8 mouse cellular contexts compared by ENCODE assay signal in genomic region chr9:64178610-64178973, GRCm38 (mm10). TPM values are rescaled to one million over a fixed set of nuclear protein-coding genes. Genes with fewer than 3 reads are reported as not detected.
DNase-seq lines count a peak whose midpoint lies in the region; ATAC-seq and TF ChIP-seq lines count a peak whose summit lies in the region.

No protein-coding gene starts in this region.

- peak overlapping the region; percentile 87 for H3K27ac ChIP-seq in lung, embryonic 14.5 days (ENCODE audit: low read depth)
- H3K27ac ChIP-seq in midbrain, embryonic 12.5 days (replicated peaks), result peak overlapping the region; percentile 73

- peak; percentile 74 for DNase-seq in lung, embryonic 14.5 days
- DNase-seq in lung, postnatal 25 days (ENCODE audit: low spot score), result no peak
- peak; percentile 78 for DNase-seq in embryo, embryonic 10.5 days (ENCODE audit: low spot score)
- peak; percentile 10 for DNase-seq in hindlimb bud, embryonic 11.5 days (ENCODE audit: extremely low spot score, low read depth, low spot score)
- no peak for DNase-seq in layer of hippocampus, postnatal 14 days (ENCODE audit: low spot score in 2 of 2)
- DNase-seq in layer of hippocampus, postnatal 25 days (ENCODE audit: extremely low spot score in 1 of 2, low spot score in 1 of 2), result no peak
- DNase-seq in spleen, postnatal 10 days (ENCODE audit: low spot score in 2 of 2), result no peak

- peak overlapping the region; percentile 61 for H3K4me3 ChIP-seq in lung, embryonic 14.5 days (ENCODE audit: low read depth, low read length)
- peak overlapping the region; percentile 73 for H3K4me3 ChIP-seq in midbrain, embryonic 12.5 days

- 44% methylated on average over 3 of the region's 3 CpGs for WGBS in lung, embryonic 14.5 days
- WGBS in midbrain, embryonic 12.5 days, result 38% methylated on average over 3 of the region's 3 CpGs

- H3K9ac ChIP-seq in lung, embryonic 14.5 days, result peak overlapping the region; percentile 65
- no peak overlapping the region for H3K9ac ChIP-seq in midbrain, embryonic 12.5 days (replicated peaks)

- H3K36me3 ChIP-seq in lung, embryonic 14.5 days (ENCODE audit: insufficient read depth), result peaks cover 82% of the 10 kb centered on the region
- H3K36me3 ChIP-seq in midbrain, embryonic 12.5 days, result peaks cover 69% of the 10 kb centered on the region

- peak; percentile 58 for TF ChIP-seq CTCF in lung, embryonic 14.5 days (IDR thresholded peaks at IDR 0.05; ENCODE audit: low read depth)

- peak; percentile 76 for ATAC-seq in lung, embryonic 14.5 days (ENCODE audit: insufficient read depth)
- ATAC-seq in midbrain, embryonic 12.5 days (ENCODE audit: low FRiP score, low read depth), result peak; percentile 72

- H3K9me3 ChIP-seq in lung, embryonic 14.5 days (ENCODE audit: low read depth, low read length), result no peaks in the 10 kb centered on the region
- H3K9me3 ChIP-seq in midbrain, embryonic 12.5 days, result no peaks in the 10 kb centered on the region

- peak overlapping the region; percentile 65 for H3K4me2 ChIP-seq in lung, embryonic 14.5 days
- H3K4me2 ChIP-seq in midbrain, embryonic 12.5 days (replicated peaks), result peak overlapping the region; percentile 65

- H3K27me3 ChIP-seq in lung, embryonic 14.5 days (ENCODE audit: insufficient read depth, low read length), result no peaks in the 10 kb centered on the region
- no peaks in the 10 kb centered on the region for H3K27me3 ChIP-seq in midbrain, embryonic 12.5 days

- H3K4me1 ChIP-seq in lung, embryonic 14.5 days (ENCODE audit: insufficient read depth), result peaks cover 6% of the 10 kb centered on the region; the same call in 1 of the 2 replicates
- H3K4me1 ChIP-seq in midbrain, embryonic 12.5 days, result peaks cover 13% of the 10 kb centered on the region

RNA-seq across cellular contexts. Expression of gene Snapc5, which starts 0.5 kb away (rescaled TPM):
- polyA plus RNA-seq in lung, embryonic 14.5 days (2014; fragmentation: Nextera tagmentation; extraction: Ambion mirVana), result 23.2 and 24.7 TPM in 2 replicates
- polyA plus RNA-seq in midbrain, embryonic 12.5 days (2016; fragmentation: Nextera tagmentation; extraction: Ambion mirVana), result 34.5 and 35.4 TPM in 2 replicates
- total RNA-seq in layer of hippocampus, postnatal 14 days (2021), result 10 to 100 TPM; 14.6 to 19.3 TPM
- total RNA-seq in layer of hippocampus, postnatal 25 days (2021), result 10 to 100 TPM; 16.9 to 19.1 TPM

RNA-seq across cellular contexts. Expression of gene Rpl4, which starts 5.4 kb away (rescaled TPM):
- polyA plus RNA-seq in lung, embryonic 14.5 days (2014; fragmentation: Nextera tagmentation; extraction: Ambion mirVana), result 1,349 and 1,368 TPM in 2 replicates
- polyA plus RNA-seq in midbrain, embryonic 12.5 days (2016; fragmentation: Nextera tagmentation; extraction: Ambion mirVana), result 799 and 822 TPM in 2 replicates
- 100 to 1,000 TPM; 513 to 558 TPM for total RNA-seq in layer of hippocampus, postnatal 14 days (2021)
- total RNA-seq in layer of hippocampus, postnatal 25 days (2021), result 100 to 1,000 TPM; 547 to 604 TPM

RNA-seq across cellular contexts. Expression of gene Zwilch, which starts 5.7 kb away (rescaled TPM):
- polyA plus RNA-seq in lung, embryonic 14.5 days (2014; fragmentation: Nextera tagmentation; extraction: Ambion mirVana), result 31.4 and 33.6 TPM in 2 replicates
- 24.8 and 27.9 TPM in 2 replicates for polyA plus RNA-seq in midbrain, embryonic 12.5 days (2016; fragmentation: Nextera tagmentation; extraction: Ambion mirVana)
- 1 to 10 TPM; 4.8 to 6.2 TPM for total RNA-seq in layer of hippocampus, postnatal 14 days (2021)
- total RNA-seq in layer of hippocampus, postnatal 25 days (2021), result 1 to 10 TPM; 4.3 to 6.6 TPM

RNA-seq across cellular contexts. Expression of gene Uchl4, which starts 56.4 kb away (rescaled TPM):
- polyA plus RNA-seq in lung, embryonic 14.5 days (2014; fragmentation: Nextera tagmentation; extraction: Ambion mirVana), result 2.7 and 3.6 TPM in 2 replicates
- 2.3 and 2.6 TPM in 2 replicates for polyA plus RNA-seq in midbrain, embryonic 12.5 days (2016; fragmentation: Nextera tagmentation; extraction: Ambion mirVana)
- total RNA-seq in layer of hippocampus, postnatal 14 days (2021), result 1 to 10 TPM; 3.2 to 4.3 TPM
- total RNA-seq in layer of hippocampus, postnatal 25 days (2021), result 1 to 10 TPM; 3.0 to 3.9 TPM

Comparison
In these comparisons a context has a peak if more than half of its experiments do, and no peak if none do; other contexts are left out.
1. DNase-seq: peak in lung, embryonic 14.5 days (single experiment), embryo, embryonic 10.5 days (single experiment) and hindlimb bud, embryonic 11.5 days (single experiment); none in lung, postnatal 25 days (single experiment), layer of hippocampus, postnatal 14 days (0 of 2), layer of hippocampus, postnatal 25 days (0 of 2) and spleen, postnatal 10 days (0 of 2).